Mouse (Mus musculus): ENCODE measurements at regions not wholly inside any gene's neighbourhood (a gene's known extent, or its start where the extent isn't known, plus 50 kb on each side); places are given as distances from the start of the nearest gene placed in this dataset.

DNA sequence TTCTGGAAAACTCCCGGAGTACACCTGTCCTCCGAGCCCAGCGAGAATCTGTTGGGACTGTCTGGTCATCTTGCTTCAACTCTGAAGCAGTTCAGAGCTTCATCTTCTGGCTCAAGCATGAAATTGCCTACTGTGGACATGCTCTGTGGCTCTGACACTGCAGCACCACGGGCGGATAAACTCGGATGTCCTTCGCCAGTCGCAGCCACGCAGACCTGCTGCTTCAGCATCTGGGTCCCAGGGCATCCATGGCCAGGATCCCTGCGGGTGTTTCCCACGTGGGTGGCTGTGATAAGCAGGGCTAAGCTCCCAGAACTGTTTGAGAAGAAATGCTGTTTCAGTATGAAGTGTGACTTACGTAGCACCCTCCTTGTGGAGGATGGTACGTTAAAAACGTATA is 807.6 kb upstream of the Car8 start:
- no peak overlapping the region for H3K27ac ChIP-seq
- H3K4me1 ChIP-seq, result no peaks in the 10 kb centered on the region
- no peak for ATAC-seq
- no peaks in the 10 kb centered on the region for H3K9me3 ChIP-seq (replicated peaks)
- no peak overlapping the region for H3K9ac ChIP-seq
- no peaks in the 10 kb centered on the region for H3K36me3 ChIP-seq
- no peaks in the 10 kb centered on the region for H3K27me3 ChIP-seq (replicated peaks)
- 69% methylated on average over 14 of the region's 14 CpGs for WGBS (ENCODE audit: insufficient replicate concordance)
- no peak overlapping the region for H3K4me3 ChIP-seq
- H3K4me2 ChIP-seq, result no peak overlapping the region

DNA sequence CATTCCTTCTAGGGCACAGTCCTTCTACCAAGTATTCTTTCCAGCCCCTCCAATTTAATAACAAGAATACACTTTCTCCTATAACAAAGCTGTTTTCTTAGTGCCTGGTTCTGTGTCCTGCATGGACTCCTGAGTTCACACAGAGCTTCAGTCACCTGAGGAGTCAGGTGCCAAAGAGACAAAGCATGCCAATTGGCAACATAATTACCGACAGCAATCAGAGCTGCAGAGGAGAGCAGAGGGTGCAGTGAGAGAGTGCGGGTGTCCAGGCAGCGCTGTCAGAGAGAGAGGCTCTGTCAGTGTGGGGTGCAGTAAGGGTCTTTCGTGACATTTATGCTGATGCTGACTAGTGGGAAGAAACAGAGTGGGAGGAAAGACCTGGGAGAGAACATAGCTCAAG is 807.2 kb upstream of the Car8 start:
- no peaks in the 10 kb centered on the region for H3K9me3 ChIP-seq (replicated peaks)
- no peaks in the 10 kb centered on the region for H3K36me3 ChIP-seq
- WGBS (ENCODE audit: insufficient replicate concordance), result 71% methylated on average over 4 of the region's 4 CpGs
- no peak overlapping the region for H3K4me3 ChIP-seq
- no peaks in the 10 kb centered on the region for H3K4me1 ChIP-seq
- H3K4me2 ChIP-seq, result no peak overlapping the region
- H3K27ac ChIP-seq, result no peak overlapping the region
- no peak overlapping the region for H3K9ac ChIP-seq
- ATAC-seq, result no peak
- no peaks in the 10 kb centered on the region for H3K27me3 ChIP-seq (replicated peaks)

DNA sequence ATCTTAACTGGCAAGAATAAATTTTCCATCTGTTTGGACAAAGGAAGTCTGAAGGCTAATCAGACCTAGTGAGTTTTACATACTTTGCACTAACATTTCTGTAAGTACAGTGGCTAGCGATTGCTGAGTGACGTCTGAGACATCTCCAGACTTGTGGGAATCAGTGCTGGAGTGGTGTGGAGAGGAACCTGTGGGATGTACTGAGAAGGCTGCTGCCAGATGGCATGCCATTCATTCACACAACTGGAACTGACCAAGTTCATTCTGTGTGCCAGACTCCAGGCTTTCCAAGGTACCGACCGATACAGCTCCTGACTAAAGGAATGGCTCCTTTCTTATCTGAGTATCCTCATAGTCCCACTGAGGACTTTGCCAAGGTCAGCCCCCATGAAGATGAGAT is 797.2 kb upstream of the Car8 start:
- Histone ChIP-seq H3K27me3 (replicated peaks) (no peaks in the 10 kb centered on the region), H3K36me3 (no peaks in the 10 kb centered on the region), H3K9me3 (replicated peaks) (no peaks in the 10 kb centered on the region), H3K4me3 (no peak overlapping the region), H3K9ac (no peak overlapping the region), H3K27ac (no peak overlapping the region), H3K4me1 (no peaks in the 10 kb centered on the region), H3K4me2 (no peak overlapping the region)
- ATAC-seq, result no peak
- 62% methylated on average over 4 of the region's 4 CpGs for WGBS (ENCODE audit: insufficient replicate concordance)

DNA sequence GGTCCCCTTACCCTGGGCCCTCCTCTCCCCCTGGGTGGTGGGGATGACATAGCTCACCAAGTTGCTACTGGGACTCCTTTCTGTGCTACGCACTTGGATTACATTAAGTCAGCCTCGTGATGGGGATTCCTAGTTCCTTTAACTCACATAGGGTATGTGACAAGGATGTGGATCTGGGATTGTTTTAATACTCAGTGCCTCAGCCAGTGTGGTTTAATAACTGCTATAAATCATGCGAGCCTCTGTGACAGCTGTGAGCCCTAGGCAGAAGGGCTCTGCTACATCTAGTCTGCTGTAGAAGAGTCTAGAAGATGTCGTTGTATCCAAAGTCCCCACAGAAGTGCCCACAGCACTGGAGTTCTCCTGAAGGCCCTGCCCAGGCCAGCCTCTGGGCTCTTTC is 796.5 kb upstream of the Car8 start:
- H3K4me3 ChIP-seq, result no peak overlapping the region
- ATAC-seq, result no peak
- H3K4me2 ChIP-seq, result no peak overlapping the region
- no peaks in the 10 kb centered on the region for H3K36me3 ChIP-seq
- no peaks in the 10 kb centered on the region for H3K4me1 ChIP-seq
- no peaks in the 10 kb centered on the region for H3K9me3 ChIP-seq (replicated peaks)
- H3K9ac ChIP-seq, result no peak overlapping the region
- 73% methylated on average over 4 of the region's 4 CpGs for WGBS (ENCODE audit: insufficient replicate concordance)
- H3K27ac ChIP-seq, result no peak overlapping the region
- no peaks in the 10 kb centered on the region for H3K27me3 ChIP-seq (replicated peaks)

DNA sequence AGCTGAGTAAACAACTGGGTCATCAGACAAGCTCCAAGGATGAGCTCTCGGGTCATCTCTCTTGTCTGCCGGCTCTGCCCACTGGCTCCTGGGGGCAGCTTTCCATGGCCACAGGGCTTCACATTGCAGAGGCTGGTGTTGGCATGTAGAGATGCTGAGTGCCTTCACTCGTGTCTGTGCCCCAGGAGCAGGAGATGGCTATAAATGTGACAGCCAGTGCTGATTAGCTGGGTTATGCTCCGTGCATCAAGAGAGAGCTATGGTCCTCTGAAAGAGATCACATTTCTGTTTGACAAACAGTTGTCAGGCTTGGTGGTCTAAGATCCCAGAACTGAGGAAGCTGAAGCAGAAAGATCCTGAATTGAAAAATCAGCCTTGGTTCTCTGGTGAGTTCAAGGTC is 795.4 kb upstream of the Car8 start:
- no peak overlapping the region for H3K9ac ChIP-seq
- H3K9me3 ChIP-seq (replicated peaks), result no peaks in the 10 kb centered on the region
- H3K4me1 ChIP-seq, result no peaks in the 10 kb centered on the region
- H3K4me2 ChIP-seq, result no peak overlapping the region
- H3K27me3 ChIP-seq (replicated peaks), result no peaks in the 10 kb centered on the region
- H3K36me3 ChIP-seq, result no peaks in the 10 kb centered on the region
- 34% methylated on average over 4 of the region's 4 CpGs for WGBS (ENCODE audit: insufficient replicate concordance)
- no peak overlapping the region for H3K4me3 ChIP-seq
- no peak overlapping the region for H3K27ac ChIP-seq
- no peak for ATAC-seq

DNA sequence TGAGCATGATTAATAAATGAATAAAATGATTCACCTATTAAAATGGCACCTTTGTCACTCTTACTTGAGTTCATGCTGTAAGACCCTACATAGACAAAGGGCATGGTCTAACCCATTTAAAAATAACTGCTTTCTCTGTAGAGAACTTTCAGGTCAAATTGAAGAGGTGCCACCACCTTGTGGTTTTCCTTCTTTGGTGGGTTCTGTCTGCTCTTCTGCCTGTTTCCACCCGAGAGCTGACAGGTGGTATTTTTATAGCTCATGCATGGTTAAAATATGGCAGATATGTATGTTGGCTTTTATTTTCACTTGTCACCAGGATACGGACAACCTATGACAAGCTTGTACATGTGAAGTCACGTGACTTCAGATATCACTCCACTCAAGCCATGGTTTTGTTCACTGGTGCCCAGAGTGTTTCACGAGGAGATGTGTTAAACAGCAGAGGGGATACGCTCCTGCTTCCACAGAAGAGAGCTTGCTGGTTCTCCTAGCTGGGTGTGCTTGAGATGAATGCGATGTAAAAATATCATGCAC is 794.3 kb upstream of the Car8 start:
- no peaks in the 10 kb centered on the region for H3K27me3 ChIP-seq (replicated peaks)
- no peak for ATAC-seq
- WGBS (ENCODE audit: insufficient replicate concordance), result 72% methylated on average over 6 of the region's 6 CpGs
- H3K4me3 ChIP-seq, result no peak overlapping the region
- H3K4me2 ChIP-seq, result no peak overlapping the region
- no peak overlapping the region for H3K9ac ChIP-seq
- H3K4me1 ChIP-seq, result peaks cover 10% of the 10 kb centered on the region
- no peaks in the 10 kb centered on the region for H3K9me3 ChIP-seq (replicated peaks)
- H3K36me3 ChIP-seq, result no peaks in the 10 kb centered on the region
- no peak overlapping the region for H3K27ac ChIP-seq

DNA sequence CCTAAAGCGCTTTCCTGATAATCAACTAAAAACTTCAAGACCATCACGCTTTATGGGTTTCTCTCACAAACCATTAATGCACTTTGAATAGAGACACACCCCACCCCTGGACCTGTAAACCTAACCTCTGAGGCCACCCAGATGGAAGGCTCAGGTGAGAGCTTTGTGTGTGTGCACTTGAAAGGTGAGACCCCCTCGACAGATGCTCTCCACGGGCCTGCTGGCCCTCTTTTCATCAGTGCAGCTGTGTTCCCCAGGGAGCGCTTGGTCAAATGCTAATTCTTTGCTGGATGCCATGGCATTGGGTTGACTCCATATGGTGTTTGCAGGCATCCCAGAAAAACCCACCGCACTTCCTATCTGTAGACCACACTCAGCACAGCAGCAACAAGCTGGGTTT is 792.8 kb upstream of the Car8 start:
- H3K9me3 ChIP-seq (replicated peaks), result no peaks in the 10 kb centered on the region
- no peak overlapping the region for H3K4me2 ChIP-seq
- H3K4me1 ChIP-seq, result peaks cover 14% of the 10 kb centered on the region
- WGBS (ENCODE audit: insufficient replicate concordance), result 52% methylated on average over 6 of the region's 6 CpGs
- no peaks in the 10 kb centered on the region for H3K36me3 ChIP-seq
- no peak overlapping the region for H3K9ac ChIP-seq
- ATAC-seq, result no peak
- H3K27ac ChIP-seq, result no peak overlapping the region
- H3K4me3 ChIP-seq, result no peak overlapping the region
- no peaks in the 10 kb centered on the region for H3K27me3 ChIP-seq (replicated peaks)

DNA sequence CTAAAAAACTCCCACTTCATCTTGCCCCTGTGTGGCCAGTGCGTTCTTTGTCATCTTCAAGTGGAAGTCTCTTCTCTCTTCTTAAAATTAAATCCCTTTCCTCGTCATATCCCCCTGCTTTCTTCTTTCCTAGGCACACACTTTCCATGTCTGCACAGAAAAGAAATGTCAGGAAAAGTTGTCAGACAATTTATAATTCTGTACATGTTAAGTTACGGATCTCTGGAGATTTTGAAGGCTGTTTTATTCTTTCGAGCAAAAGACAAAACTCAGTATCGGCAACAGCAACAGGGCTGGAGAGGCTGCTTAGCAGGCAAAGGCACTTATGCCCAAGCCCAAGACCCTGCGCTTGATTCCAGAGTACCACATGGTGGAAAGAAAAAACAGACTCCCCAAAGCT is 790.1 kb upstream of the Car8 start:
- ATAC-seq, result no peak
- no peak overlapping the region for H3K27ac ChIP-seq
- H3K4me1 ChIP-seq, result peaks cover 14% of the 10 kb centered on the region
- no peaks in the 10 kb centered on the region for H3K36me3 ChIP-seq
- WGBS (ENCODE audit: insufficient replicate concordance), result 42% methylated on average over 6 of the region's 6 CpGs
- peak overlapping the region; percentile 73 for H3K4me2 ChIP-seq
- no peaks in the 10 kb centered on the region for H3K27me3 ChIP-seq (replicated peaks)
- no peak overlapping the region; the same call in 1 of the 2 replicates for H3K4me3 ChIP-seq
- no peak overlapping the region for H3K9ac ChIP-seq
- no peaks in the 10 kb centered on the region for H3K9me3 ChIP-seq (replicated peaks)

DNA sequence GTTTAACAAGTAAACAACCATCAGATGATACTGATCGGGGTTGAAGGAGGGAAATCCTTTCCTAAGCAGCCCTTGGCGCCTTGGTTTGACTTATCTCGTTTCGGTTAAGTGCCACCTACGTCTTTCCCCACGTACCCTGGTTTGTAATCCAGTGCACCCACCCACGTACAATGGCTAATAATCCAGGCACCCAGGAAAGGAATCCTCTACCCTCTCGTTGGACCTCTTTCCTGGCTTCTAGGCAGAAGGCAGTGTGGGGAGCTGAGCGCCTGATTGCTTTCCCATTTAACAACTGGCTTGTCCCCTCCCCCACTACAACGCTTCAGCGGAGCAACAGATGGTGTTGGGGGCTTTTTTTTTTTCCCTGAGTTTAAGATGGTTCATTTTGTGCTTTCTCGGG is 789.6 kb upstream of the Car8 start:
- Histone ChIP-seq H3K27me3 (replicated peaks) (no peaks in the 10 kb centered on the region), H3K27ac (no peak overlapping the region), H3K36me3 (no peaks in the 10 kb centered on the region), H3K9ac (peak overlapping the region; percentile 32; the same call in 1 of the 2 replicates), H3K9me3 (replicated peaks) (no peaks in the 10 kb centered on the region), H3K4me3 (peak overlapping the region; percentile 45), H3K4me1 (peaks cover 14% of the 10 kb centered on the region), H3K4me2 (peak overlapping the region; percentile 73)
- ATAC-seq, result no peak
- under 1% methylated on average over 12 of the region's 12 CpGs for WGBS (ENCODE audit: insufficient replicate concordance)

DNA sequence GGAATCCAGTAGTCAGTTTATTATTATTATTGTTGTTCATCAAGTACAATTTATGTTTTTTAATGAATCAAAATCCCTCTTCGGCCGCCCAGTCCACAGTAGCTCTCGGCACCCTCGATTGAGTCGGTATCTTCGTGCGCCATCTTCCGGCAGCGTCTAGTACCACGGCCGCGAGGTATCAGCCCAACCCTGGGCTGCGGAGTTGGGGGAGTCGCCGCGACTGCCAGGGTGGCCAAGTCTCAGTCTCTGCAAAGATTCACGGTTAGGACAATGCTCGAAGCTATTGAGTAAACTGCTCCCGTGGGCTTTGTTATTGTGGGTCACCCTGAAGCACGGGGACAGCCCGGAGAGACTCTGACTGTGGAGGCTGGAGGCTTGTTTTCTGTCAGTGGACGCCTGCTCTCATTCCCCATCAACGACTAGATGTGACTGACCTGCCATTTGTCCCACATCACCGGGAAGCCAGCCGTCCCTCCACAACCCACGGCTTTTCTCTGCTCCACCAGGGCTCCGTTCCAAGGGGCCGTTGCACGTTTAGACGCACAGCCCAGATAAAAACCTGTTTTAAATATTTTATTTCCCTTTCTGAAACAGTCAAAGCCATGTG is 789.1 kb upstream of the Car8 start:
- H3K9ac ChIP-seq, result peak overlapping the region; percentile 32; the same call in 1 of the 2 replicates
- H3K9me3 ChIP-seq (replicated peaks), result no peaks in the 10 kb centered on the region
- H3K36me3 ChIP-seq, result no peaks in the 10 kb centered on the region
- H3K27me3 ChIP-seq (replicated peaks), result no peaks in the 10 kb centered on the region
- peaks cover 14% of the 10 kb centered on the region for H3K4me1 ChIP-seq
- no peak overlapping the region for H3K27ac ChIP-seq
- 2% methylated on average over 30 of the region's 30 CpGs for WGBS (ENCODE audit: insufficient replicate concordance)
- peak overlapping the region; percentile 73 for H3K4me2 ChIP-seq
- peak; percentile 71 for ATAC-seq
- peak overlapping the region; percentile 45 for H3K4me3 ChIP-seq

DNA sequence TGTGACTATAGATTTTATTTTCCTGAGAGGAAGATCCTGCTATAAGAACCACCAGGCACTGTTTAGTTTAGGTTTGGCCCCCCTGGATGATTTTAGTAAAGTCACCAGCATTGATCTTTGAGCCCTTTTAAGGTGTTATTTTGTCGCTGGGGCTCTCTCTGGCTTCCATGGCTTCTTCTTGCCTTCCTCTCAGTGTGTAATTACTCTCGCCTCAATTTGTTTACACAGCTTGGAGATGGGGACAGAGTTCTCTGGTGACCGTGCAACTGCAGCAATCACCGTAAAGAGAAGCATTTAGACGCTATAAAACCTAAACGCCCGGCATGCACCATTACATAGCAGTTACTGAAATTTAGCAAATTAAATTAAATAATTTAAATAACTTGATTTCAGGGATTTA is 788.5 kb upstream of the Car8 start:
- Histone ChIP-seq H3K9ac (no peak overlapping the region), H3K4me2 (peak overlapping the region; percentile 73), H3K27ac (no peak overlapping the region), H3K4me1 (peaks cover 14% of the 10 kb centered on the region), H3K27me3 (replicated peaks) (no peaks in the 10 kb centered on the region), H3K9me3 (replicated peaks) (no peaks in the 10 kb centered on the region), H3K4me3 (no peak overlapping the region), H3K36me3 (no peaks in the 10 kb centered on the region)
- ATAC-seq, result no peak
- 35% methylated on average over 7 of the region's 7 CpGs for WGBS (ENCODE audit: insufficient replicate concordance)

DNA sequence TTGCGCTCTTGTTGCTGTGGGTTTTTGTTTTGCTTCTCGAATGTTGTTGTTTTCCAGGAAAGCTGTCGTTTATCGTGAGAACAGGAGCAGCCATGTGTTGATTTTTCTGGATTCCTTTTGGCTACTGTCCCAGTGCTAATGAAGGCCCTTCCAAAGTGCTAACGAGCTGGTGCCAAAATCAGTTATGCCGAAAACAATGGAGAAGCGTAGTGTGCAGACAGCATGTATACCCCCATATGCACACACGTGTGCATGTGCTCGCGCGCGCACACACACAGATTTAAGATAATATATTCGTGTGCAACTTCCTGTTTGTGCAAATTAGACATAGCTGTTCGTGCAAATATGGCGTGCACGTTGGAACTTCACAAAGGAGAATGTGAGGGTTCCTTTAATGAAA is 788.0 kb upstream of the Car8 start:
- H3K9ac ChIP-seq, result no peak overlapping the region
- no peak overlapping the region for H3K27ac ChIP-seq
- peaks cover 14% of the 10 kb centered on the region for H3K4me1 ChIP-seq
- H3K27me3 ChIP-seq (replicated peaks), result no peaks in the 10 kb centered on the region
- ATAC-seq, result no peak
- 69% methylated on average over 16 of the region's 16 CpGs for WGBS (ENCODE audit: insufficient replicate concordance)
- H3K4me3 ChIP-seq, result no peak overlapping the region
- H3K36me3 ChIP-seq, result no peaks in the 10 kb centered on the region
- H3K4me2 ChIP-seq, result no peak overlapping the region
- no peaks in the 10 kb centered on the region for H3K9me3 ChIP-seq (replicated peaks)
